Mouse (Mus musculus) olfactory bulb, adult 2 months (tissue): ENCODE results near the gene Prss22.

Experiments used
- CTCF ChIP-seq: fragments of 200-500 bp; IDR thresholded peaks from 2 replicates; pipeline ENCODE4 v1.5.1; 2012; ENCODE audit warnings: low read depth, mild to moderate bottlenecking, low read length, moderate library complexity; ENCODE audit not compliant: insufficient read depth
- POLR2A ChIP-seq: fragments of 200-500 bp; IDR thresholded peaks from 2 replicates; pipeline ENCODE4 v1.6.1; 2012; ENCODE audit warnings: mild to moderate bottlenecking, low read depth, low read length, moderate library complexity; ENCODE audit not compliant: insufficient read depth

DNA sequence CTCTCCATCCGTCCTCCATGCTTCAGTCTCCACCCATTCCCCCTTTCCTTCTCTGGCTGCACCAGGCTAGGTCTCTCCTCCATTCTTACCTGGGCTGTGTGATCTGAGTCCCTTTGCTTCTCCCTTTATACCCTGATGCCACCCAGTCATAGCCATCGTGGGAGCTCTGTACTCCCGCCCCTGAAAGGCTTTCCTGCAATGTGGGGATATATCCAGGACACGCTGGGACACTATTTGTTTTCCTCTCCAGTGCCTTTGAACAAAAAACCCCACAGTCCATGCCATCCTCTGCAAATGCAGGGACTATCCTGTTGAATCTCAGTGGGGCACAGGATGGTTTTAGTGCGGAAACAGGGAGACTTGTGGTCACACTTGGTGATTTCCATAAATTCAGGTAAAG, 42.7 kb downstream of the Prss22 start, which contains the start of gene Sbpl:
- TF ChIP-seq POLR2A, result no peak
- no peak for TF ChIP-seq CTCF
